Mouse (Mus musculus) heart, postnatal 0 days (tissue): ENCODE data around the gene Rad52. TPM values are rescaled to one million over a fixed set of nuclear protein-coding genes. Genes with fewer than 3 reads are reported as not detected.

Experiments used
- ATAC-seq: fragments of 200-750 bp; cut with Nextera tagmentation; 2 replicates; pipeline ENCODE4 v1.8.0; 2017; ENCODE audit warnings: low read depth, moderate number of reproducible peaks, moderate library complexity; ENCODE audit not compliant: insufficient read depth
- DNase-seq: peaks from one replicate; pipeline ENCODE4 v3.0.0-alpha.2; 2016; ENCODE audit warnings: low spot score
- H3K27ac ChIP-seq: fragments of 300-500 bp; sonication (generic); 2 replicates; pipeline ENCODE4 v1.5.1; 2014; ENCODE audit warnings: low read depth, mild to moderate bottlenecking
- H3K27me3 ChIP-seq: fragments of 300-500 bp; sonication (generic); 2 replicates; pipeline ENCODE4 v1.6.1; 2014; ENCODE audit warnings: low read length, mixed read lengths; ENCODE audit not compliant: control insufficient read depth, insufficient read depth
- H3K36me3 ChIP-seq: fragments of 300-500 bp; sonication (generic); replicated peaks from 2 replicates; pipeline ENCODE4 v1.6.1; 2014; ENCODE audit warnings: low read length, mixed read lengths; ENCODE audit not compliant: control insufficient read depth, insufficient read depth
- H3K4me1 ChIP-seq: fragments of 300-500 bp; sonication (generic); 2 replicates; pipeline ENCODE4 v1.6.1; 2014; ENCODE audit warnings: antibody characterized with exemption; ENCODE audit not compliant: control insufficient read depth, insufficient read depth
- H3K4me2 ChIP-seq: fragments of 300-500 bp; sonication (generic); 2 replicates; pipeline ENCODE4 v1.6.1; 2014; ENCODE audit warnings: low read depth, mild to moderate bottlenecking, low read length, moderate library complexity
- H3K4me3 ChIP-seq: fragments of 300-500 bp; sonication (generic); 2 replicates; pipeline ENCODE4 v1.5.1; 2014; ENCODE audit warnings: low read depth, low read length
- H3K9ac ChIP-seq: fragments of 300-500 bp; sonication (generic); replicated peaks from 2 replicates; pipeline ENCODE4 v1.6.1; 2014; ENCODE audit warnings: low read depth, low read length, mixed read lengths
- H3K9me3 ChIP-seq: fragments of 300-500 bp; sonication (generic); replicated peaks from 2 replicates; pipeline ENCODE4 v1.6.1; 2016; ENCODE audit warnings: low read length; ENCODE audit not compliant: control insufficient read depth
- CTCF ChIP-seq: IDR thresholded peaks from 2 replicates; pipeline ENCODE4 v1.5.1; 2016; ENCODE audit warnings: antibody characterized with exemption, control low read depth, low read depth
- EP300 ChIP-seq: IDR thresholded peaks from 2 replicates; pipeline ENCODE4 v1.6.1; 2016; ENCODE audit warnings: antibody characterized with exemption, low read depth
- WGBS: fragments of 180-500 bp; shearing (Covaris S2); extraction: QIAGEN DNeasy Blood & Tissue Kit; methylation state at CpG from one replicate; pipeline ENCODE4 v1.1.7; 2014; 5-methylcytosine and 5-hydroxymethylcytosine counted together
- polyA plus RNA-seq: library from polyadenylated mRNA; unstranded; fragments of >200 nt; fragmentation: Nextera tagmentation; extraction: Ambion mirVana; gene quantifications from 2 replicates; pipeline ENCODE4 v1.2.1, GENCODE M21; 2015
- total RNA-seq: library from RNA; depleted of rRNA; stranded (reverse); fragments of >200 nt; gene quantifications from 2 replicates; pipeline ENCODE4 v1.2.3, GENCODE M21; 2014; ENCODE audit warnings: low replicate concordance; rRNA removed

Rad52 gene
- 22.4 and 31.2 TPM in 2 replicates for total RNA-seq
- 8.6 and 9.7 TPM in 2 replicates for polyA plus RNA-seq

DNA sequence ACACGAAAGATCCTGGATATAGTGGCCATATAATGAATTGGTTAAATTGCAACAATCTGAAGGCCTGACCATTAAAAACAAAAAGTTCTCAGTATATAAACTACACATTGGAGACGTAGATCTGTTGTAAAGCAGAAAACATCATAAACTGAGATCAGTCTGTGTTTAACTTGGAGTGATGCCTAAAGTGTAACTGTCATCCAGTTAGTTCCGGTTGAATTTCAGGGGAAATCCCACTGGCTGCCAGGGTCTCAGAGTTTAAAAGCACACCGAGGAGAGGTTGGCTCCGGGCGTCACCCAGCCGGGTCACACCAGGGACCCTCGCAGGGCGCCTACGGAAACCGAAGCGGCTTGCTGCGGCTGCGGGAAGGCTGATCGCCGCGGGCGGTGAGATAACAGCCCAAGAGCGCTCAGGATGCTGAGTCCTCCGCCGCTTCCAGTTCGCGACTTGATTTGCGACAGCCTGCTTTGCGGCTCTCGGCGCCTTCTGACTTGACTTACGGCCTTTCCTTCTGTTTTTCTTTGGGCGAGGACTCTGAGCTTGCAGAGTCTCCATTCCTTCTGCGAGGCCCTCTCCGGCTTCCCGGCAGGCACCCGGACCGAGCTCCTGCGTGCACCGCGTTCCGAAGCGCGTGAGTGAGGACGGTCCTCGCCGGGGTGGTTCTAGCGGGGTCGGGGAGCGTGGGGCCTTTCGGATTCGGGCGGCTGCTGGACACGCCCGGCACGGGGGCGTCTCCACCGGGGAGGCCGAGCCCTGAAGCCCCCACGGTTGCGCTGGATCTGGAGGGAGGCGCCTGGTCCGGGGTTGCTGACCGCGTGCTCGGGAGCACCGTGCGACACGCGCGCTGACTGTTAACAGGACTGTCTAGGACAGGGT lies at the start of gene Rad52:
Gene Rad52 (plus strand): TSS at position 495 of the 877 bp plus-strand sequence.
- DNase-seq (peak; percentile 91), ATAC-seq (peak; percentile 84)
- Histone ChIP-seq H3K4me2 (peak within 1 kb of the TSS; percentile 79), H3K9me3 (no peaks in the 10 kb centered on the region), H3K4me3 (peak within 1 kb of the TSS; percentile 69), H3K9ac (peak within 1 kb of the TSS; percentile 74), H3K27me3 (no peaks in the 10 kb centered on the region), H3K4me1 (peaks cover 6% of the 10 kb centered on the region; the same call in 1 of the 2 replicates), H3K36me3 (peaks cover 9% of the 10 kb centered on the region; the same call in 1 of the 2 replicates), H3K27ac (peak within 1 kb of the TSS; percentile 93)
- TF ChIP-seq CTCF = no peak
- TF ChIP-seq EP300 = peak; percentile 47; the same call in 1 of the 2 replicates
- 1% methylated on average over 67 of the region's 67 CpGs for WGBS

DNA sequence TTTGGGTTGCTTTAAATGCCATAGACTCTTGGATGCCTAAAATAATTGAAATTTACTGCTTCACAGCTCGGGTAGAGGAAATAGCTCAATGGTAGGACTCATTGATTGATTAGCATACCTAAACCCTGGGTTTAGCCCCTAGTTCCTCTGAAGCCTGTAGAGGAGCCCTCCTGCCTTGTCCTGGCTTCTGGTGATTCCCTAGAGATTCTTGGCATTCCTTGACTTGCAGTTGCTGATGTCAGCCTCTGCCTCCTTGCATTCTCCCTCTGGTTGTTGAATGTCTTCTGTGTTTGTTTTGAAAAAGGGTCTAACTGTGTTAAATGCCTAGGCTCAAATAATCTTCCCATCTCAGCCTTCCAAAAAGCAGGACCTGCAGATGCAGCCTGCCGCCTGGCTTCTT lies 48.3 kb upstream of the Rad52 start:
- WGBS = 14% methylated on average over 2 of the region's 2 CpGs

DNA sequence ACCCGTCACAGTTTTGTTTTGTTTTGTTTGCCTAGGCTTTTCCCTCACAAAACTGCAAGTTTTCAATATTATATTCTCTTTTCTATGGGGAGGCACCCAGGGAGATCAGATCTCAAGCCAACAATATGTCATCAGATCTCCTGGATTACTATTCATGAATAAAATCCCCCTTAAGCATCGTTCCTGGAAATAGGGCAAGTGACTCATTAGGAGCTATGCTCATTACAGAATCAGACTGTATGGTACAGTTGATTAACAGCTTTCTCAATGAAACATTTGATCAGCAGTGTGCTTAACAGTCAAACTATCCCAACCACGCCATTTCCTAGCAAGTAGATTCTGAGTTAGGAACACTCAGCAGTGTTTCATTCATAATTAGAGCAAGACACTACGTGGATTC lies 47.0 kb upstream of the Rad52 start:
- 0 out of 2 replicates have a peak, but pooled peaks cover 4% of the 10 kb centered on the region for H3K4me1 ChIP-seq
- no peaks in the 10 kb centered on the region for H3K27me3 ChIP-seq
- no peak overlapping the region for H3K4me2 ChIP-seq
- 84% methylated on average over 4 of the region's 4 CpGs for WGBS
- no peak overlapping the region for H3K4me3 ChIP-seq
- no peak for DNase-seq
- TF ChIP-seq EP300 (no peak), CTCF (no peak)
- no peak overlapping the region for H3K9ac ChIP-seq
- no peak overlapping the region for H3K27ac ChIP-seq
- H3K9me3 ChIP-seq = no peaks in the 10 kb centered on the region
- no peaks in the 10 kb centered on the region for H3K36me3 ChIP-seq
- no peak for ATAC-seq

More for the DNA sequence above, 48.3 kb upstream of the Rad52 start:
- no peak for ATAC-seq
- Histone ChIP-seq H3K36me3 (no peaks in the 10 kb centered on the region), H3K27ac (peak overlapping the region; percentile 38; the same call in 1 of the 2 replicates), H3K4me3 (no peak overlapping the region), H3K9ac (no peak overlapping the region), H3K27me3 (no peaks in the 10 kb centered on the region), H3K4me1 (0 out of 2 replicates have a peak, but pooled peaks cover 4% of the 10 kb centered on the region), H3K9me3 (no peaks in the 10 kb centered on the region), H3K4me2 (no peak overlapping the region)
- TF ChIP-seq CTCF = no peak
- no peak for TF ChIP-seq EP300
- DNase-seq = no peak

DNA sequence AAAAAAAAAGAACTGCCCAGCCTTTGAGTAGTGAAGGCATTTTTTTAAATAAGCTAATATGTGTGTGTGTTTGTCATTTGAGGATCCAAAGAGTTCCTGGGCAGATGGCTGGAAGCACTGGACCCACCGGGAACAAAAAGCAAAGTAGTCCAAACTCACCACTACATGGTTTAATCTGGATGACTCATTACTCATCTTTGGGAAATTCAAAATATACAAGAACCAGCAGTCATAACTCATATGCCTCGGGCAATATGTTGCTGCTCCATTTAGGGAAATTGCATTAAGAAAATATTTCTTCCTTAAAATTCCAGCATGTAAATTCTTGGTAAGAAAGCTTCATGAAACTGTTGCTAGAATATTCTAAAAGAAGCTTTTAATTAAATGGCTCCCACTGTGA lies 42.3 kb upstream of the Rad52 start:
- no peaks in the 10 kb centered on the region for H3K4me1 ChIP-seq
- TF ChIP-seq EP300 (no peak), CTCF (no peak)
- DNase-seq = no peak
- WGBS = 88% methylated on average over 2 of the region's 2 CpGs
- no peaks in the 10 kb centered on the region for H3K9me3 ChIP-seq
- no peak overlapping the region for H3K27ac ChIP-seq
- no peak overlapping the region for H3K4me2 ChIP-seq
- ATAC-seq = no peak
- H3K9ac ChIP-seq = no peak overlapping the region
- no peaks in the 10 kb centered on the region for H3K27me3 ChIP-seq
- H3K36me3 ChIP-seq = no peaks in the 10 kb centered on the region
- no peak overlapping the region for H3K4me3 ChIP-seq

DNA sequence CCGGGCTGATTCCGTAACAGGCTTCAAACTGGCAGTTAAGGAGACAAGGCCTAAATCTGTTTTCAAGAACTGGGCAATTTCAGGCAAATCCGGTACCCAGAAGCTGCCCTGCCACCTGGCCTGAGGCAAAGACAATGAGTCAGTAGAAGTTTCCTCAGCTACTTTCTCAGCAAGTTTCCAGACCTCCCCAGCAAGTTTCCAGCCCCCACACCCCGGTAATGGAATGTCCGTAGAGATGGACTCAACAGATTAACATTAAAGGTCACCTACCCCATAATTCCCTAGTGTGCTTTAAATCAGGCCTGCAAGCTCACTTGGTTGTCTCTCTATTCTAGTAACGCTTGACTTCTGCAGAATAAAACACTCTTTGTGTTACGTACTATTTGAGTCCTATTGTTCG lies 41.0 kb upstream of the Rad52 start:
- Histone ChIP-seq H3K4me1 (no peaks in the 10 kb centered on the region), H3K9me3 (no peaks in the 10 kb centered on the region), H3K27ac (no peak overlapping the region), H3K4me3 (no peak overlapping the region), H3K27me3 (no peaks in the 10 kb centered on the region), H3K9ac (no peak overlapping the region), H3K36me3 (no peaks in the 10 kb centered on the region), H3K4me2 (no peak overlapping the region)
- DNase-seq (no peak), ATAC-seq (no peak)
- 77% methylated on average over 8 of the region's 8 CpGs for WGBS
- TF ChIP-seq CTCF (no peak), EP300 (no peak)
